Mouse (Mus musculus) kidney, adult 2 months (tissue): ENCODE measurements around the gene Vps45.

Experiments used
- CTCF ChIP-seq: fragments of 200-500 bp; conservative IDR thresholded peaks from 2 replicates; pipeline ENCODE4 v1.5.1; 2011; ENCODE audit warnings: low read depth, mild to moderate bottlenecking, control low read depth, low read length, moderate library complexity, mixed read lengths; ENCODE audit not compliant: insufficient read depth, insufficient read length
- POLR2A ChIP-seq: fragments of 200-500 bp; IDR thresholded peaks from one replicate; pipeline ENCODE4 v1.6.1; 2011; ENCODE audit warnings: low read depth, low read length, control low read depth

DNA sequence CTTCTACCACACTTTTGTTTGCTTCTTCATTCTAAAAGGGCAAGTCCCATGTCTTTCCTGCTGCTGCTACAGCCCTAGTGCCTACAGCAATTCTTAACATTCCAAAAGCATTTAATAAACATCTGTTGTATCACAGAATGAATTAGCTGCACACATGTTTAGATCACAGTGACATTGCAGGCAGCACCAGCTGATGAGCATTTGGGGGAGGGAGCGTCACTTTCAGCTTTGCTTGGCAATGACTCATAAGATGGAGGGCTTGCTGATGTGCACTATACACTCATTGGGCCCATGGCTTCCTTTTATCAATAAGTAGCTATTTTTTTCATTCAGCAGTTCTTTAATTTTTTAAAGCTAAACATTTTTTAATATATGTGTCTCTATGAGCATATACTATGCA lies 30.4 kb downstream of the Vps45 start:
- TF ChIP-seq CTCF = no peak
- no peak for TF ChIP-seq POLR2A
